13 mouse cellular contexts compared by ENCODE assay signal in the genomic region with DNA sequence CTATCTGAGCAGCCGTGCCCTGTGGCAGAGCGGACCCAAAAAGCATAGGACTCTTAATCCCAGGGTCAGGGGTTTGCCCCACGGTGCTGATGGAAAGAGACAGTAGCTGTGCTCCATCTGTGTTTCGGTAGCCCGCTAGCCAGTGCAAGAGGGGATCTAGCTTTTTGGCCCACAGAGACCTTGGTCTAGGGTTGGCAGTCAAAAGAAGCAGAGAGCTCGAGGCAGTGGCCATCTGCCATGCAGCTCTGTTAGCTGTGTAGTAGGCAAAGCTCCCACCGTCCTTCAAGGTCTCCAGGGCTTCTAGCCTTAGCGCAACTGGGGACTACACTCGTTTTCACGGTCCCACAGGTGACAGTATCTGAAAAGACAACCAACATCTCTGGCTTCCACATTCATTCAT.
"Had no signal": no experiment of that assay in that cellular context is flagged by ENCODE, and none has a peak within 500 bp of the region (broad histone marks: within the 10 kb centered on the region; RNA-seq: fewer than 3 reads in every experiment).

No protein-coding gene starts in this region.

- DNase-seq: gastrocnemius, adult 2 months; gastrocnemius, postnatal 10 days; gastrocnemius, postnatal 25 days; heart, adult 18-20 months; heart, postnatal 10 days; heart, postnatal 4 days; kidney, adult 18-20 months; kidney, adult 8-10 months; kidney, postnatal 10 days; kidney, postnatal 25 days; kidney, postnatal 4 days; liver; liver, embryonic 13.5 days had no signal
